Mouse (Mus musculus) forebrain, embryonic 13.5 days (tissue): ENCODE data around the gene Cisd3. TPM values are rescaled to one million over a fixed set of nuclear protein-coding genes. Genes with fewer than 3 reads are reported as not detected.
"Not testable (repeated sequence)": the region's sequence is repeated elsewhere in the genome, so short reads cannot be mapped to it uniquely, and the experiment has no call there.

ENCODE experiments used
- ATAC-seq: fragments of 200-750 bp; cut with Nextera tagmentation; 2 replicates; pipeline ENCODE4 v1.8.0; 2017
- H3K27ac ChIP-seq: fragments of 300-500 bp; sonication (generic); 2 replicates; pipeline ENCODE4 v1.5.1; 2015; ENCODE audit warnings: inconsistent platforms, mild to moderate bottlenecking, moderate library complexity
- H3K27me3 ChIP-seq: fragments of 300-500 bp; sonication (generic); 2 replicates; pipeline ENCODE4 v1.6.1; 2015; ENCODE audit warnings: mild to moderate bottlenecking, inconsistent platforms
- H3K36me3 ChIP-seq: fragments of 300-500 bp; sonication (generic); 2 replicates; pipeline ENCODE4 v1.6.1; 2015; ENCODE audit warnings: mild to moderate bottlenecking, inconsistent platforms; ENCODE audit not compliant: poor library complexity, severe bottlenecking
- H3K4me1 ChIP-seq: fragments of 300-500 bp; sonication (generic); 2 replicates; pipeline ENCODE4 v1.6.1; 2015; ENCODE audit warnings: inconsistent platforms
- H3K4me2 ChIP-seq: fragments of 300-500 bp; sonication (generic); 2 replicates; pipeline ENCODE4 v1.6.1; 2015; ENCODE audit warnings: inconsistent platforms, mild to moderate bottlenecking, moderate library complexity
- H3K4me3 ChIP-seq: fragments of 300-500 bp; sonication (generic); 2 replicates; pipeline ENCODE4 v1.5.1; 2015; ENCODE audit warnings: mild to moderate bottlenecking, inconsistent platforms
- H3K9ac ChIP-seq: fragments of 300-500 bp; sonication (generic); 2 replicates; pipeline ENCODE4 v1.6.1; 2015; ENCODE audit warnings: mild to moderate bottlenecking, inconsistent platforms
- H3K9me3 ChIP-seq: fragments of 300-500 bp; sonication (generic); replicated peaks from 2 replicates; pipeline ENCODE4 v1.6.1; 2016; ENCODE audit warnings: inconsistent platforms
- WGBS: fragments of 180-500 bp; shearing (Covaris S2); methylation state at CpG from one replicate; pipeline ENCODE4 v1.1.7; 2015; 5-methylcytosine and 5-hydroxymethylcytosine counted together
- polyA plus RNA-seq: library from polyadenylated mRNA; unstranded; fragments of >200 nt; fragmentation: Nextera tagmentation; extraction: Ambion mirVana; gene quantifications from 2 replicates; pipeline ENCODE4 v1.2.1, GENCODE M21; 2015

Gene Cisd3
- polyA plus RNA-seq, 1 experiment from 2014 or later = 17.3 TPM

DNA sequence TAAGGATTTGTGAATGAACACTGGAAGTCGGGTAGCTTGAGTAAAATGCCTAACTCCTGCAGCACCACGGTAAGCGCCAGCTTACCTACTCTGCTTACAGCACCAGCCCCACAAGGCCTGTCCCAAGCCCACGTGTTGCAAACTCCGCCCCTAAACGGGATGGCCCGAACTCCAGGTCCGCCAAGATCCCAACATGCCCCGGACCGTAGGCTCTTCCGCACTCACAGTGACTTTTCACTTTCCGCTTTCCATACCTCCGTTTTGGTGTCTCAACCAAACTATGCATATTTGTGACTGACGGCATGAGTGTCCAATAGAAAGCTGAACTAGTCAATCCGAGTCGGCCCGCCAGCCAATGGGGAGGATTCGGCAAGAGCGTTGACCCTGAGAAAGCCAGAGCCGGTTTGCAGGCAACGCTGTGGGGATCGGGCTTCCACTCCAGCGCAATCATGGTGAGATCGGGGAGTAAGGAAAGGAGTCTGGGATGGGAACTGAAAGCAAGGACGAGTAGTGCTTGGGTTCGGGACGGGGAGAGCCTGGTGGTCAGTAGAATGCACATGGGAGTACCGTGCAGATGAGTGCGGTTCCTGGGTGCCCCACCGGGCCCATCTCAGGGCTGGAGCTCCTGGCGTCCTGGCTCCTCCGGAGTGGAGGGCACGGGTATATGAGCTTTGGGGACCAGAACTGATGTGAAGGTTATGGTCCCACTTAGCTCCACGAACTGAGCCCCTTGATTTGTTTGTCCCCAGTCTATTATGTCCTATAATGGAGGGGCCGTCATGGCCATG, 17.6 kb downstream of the Cisd3 start, which contains the start of gene Psmb3:
Gene Psmb3, plus strand, starts transcription at position 361 of the 788 bp plus-strand sequence.
- H3K27ac ChIP-seq = peak within 1 kb of the TSS; percentile 86
- no peaks in the 10 kb centered on the region for H3K27me3 ChIP-seq
- peak within 1 kb of the TSS; percentile 91 for H3K4me2 ChIP-seq
- H3K36me3 ChIP-seq = peaks cover 29% of the 10 kb centered on the region
- H3K4me1 ChIP-seq = peaks cover 32% of the 10 kb centered on the region
- 0% methylated on average over 35 of the region's 35 CpGs for WGBS
- H3K4me3 ChIP-seq = peak within 1 kb of the TSS; percentile 92
- ATAC-seq = peak; percentile 87
- no peaks in the 10 kb centered on the region for H3K9me3 ChIP-seq
- H3K9ac ChIP-seq = peak within 1 kb of the TSS; percentile 86

DNA sequence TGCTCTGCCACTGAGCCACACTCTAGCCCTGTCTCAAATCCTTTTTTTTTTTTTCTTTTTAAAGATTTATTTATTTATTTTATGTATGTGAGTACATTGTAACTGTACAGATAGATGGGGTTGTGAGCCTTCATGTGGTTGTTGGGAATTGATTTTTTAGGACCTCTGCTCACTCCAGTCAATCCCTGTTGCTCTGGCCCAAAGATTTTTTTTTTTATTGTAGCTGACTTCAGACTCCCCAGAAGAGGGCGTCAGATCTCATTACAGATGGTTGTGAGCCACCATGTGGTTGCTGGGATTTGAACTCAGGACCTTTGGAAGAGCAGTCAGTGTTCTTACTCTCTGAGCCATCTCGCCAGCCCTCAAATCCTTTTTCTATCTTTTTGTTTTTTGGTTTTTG, 24.4 kb downstream of the Cisd3 start:
- H3K4me2 ChIP-seq, ATAC-seq, H3K4me1 ChIP-seq, H3K9ac ChIP-seq, H3K27ac ChIP-seq, H3K27me3 ChIP-seq, H3K9me3 ChIP-seq, H3K4me3 ChIP-seq: not testable (repeated sequence)
- WGBS = 81% methylated on average over 2 of the region's 2 CpGs
- peaks cover 82% of the 10 kb centered on the region for H3K36me3 ChIP-seq

GRCm38 (mm10) chr11:97711200-97711900, 25.7 kb downstream of the Cisd3 start:
- H3K4me2 ChIP-seq = no peak overlapping the region
- ATAC-seq = no peak
- no peak overlapping the region for H3K9ac ChIP-seq
- H3K27ac ChIP-seq = no peak overlapping the region
- WGBS = 86% methylated on average over 13 of the region's 13 CpGs
- peaks cover 85% of the 10 kb centered on the region for H3K36me3 ChIP-seq
- no peaks in the 10 kb centered on the region for H3K9me3 ChIP-seq
- H3K27me3 ChIP-seq = no peaks in the 10 kb centered on the region
- no peaks in the 10 kb centered on the region for H3K4me1 ChIP-seq
- no peak overlapping the region for H3K4me3 ChIP-seq

DNA sequence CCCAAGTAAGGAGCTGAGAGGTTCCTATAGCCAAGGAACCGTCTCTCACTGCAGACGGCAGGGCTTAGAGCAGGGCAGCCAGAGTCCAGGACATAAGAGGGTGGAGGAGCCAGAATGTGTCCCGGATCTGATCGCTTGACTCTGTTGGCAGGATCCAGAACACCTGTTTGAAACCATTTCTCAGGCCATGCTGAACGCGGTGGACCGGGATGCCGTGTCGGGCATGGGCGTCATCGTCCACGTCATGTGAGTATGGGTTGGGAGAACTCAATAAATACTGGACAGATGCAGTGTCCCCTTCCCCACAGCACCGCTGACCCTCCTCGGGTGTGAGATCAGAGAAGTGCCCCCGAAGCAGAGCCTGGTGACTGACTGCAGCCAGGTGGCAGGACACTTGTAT, 26.7 kb downstream of the Cisd3 start:
- no peak for ATAC-seq
- 93% methylated on average over 15 of the region's 15 CpGs for WGBS
- Histone ChIP-seq H3K4me1 (no peaks in the 10 kb centered on the region), H3K27ac (no peak overlapping the region), H3K9ac (no peak overlapping the region), H3K4me2 (no peak overlapping the region), H3K9me3 (no peaks in the 10 kb centered on the region), H3K27me3 (no peaks in the 10 kb centered on the region), H3K36me3 (peaks cover 84% of the 10 kb centered on the region), H3K4me3 (no peak overlapping the region)

DNA sequence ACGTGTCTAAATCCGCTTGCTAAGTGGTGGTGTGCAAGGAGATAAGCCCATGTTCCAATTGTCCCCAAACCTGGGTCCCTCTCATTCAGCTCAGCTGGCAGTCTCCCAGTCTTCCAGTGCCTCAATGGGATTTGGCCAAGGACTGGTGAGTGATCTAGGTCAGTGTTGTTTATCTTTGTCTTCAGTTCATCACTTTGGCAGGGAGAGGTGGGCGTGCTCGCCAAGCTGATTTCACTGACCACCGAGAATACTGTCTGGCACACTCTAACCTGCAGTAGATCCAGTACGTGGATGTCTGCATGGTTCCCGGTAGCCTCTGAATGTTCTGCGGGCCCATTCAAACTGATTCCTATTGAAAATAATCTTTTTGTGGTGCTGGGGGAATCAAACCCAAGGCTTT, 28.3 kb downstream of the Cisd3 start:
- WGBS = 91% methylated on average over 8 of the region's 8 CpGs
- no peaks in the 10 kb centered on the region for H3K9me3 ChIP-seq
- no peak overlapping the region for H3K4me2 ChIP-seq
- H3K27ac ChIP-seq = no peak overlapping the region
- no peak for ATAC-seq
- H3K36me3 ChIP-seq = peaks cover 84% of the 10 kb centered on the region
- H3K4me1 ChIP-seq = no peaks in the 10 kb centered on the region
- no peak overlapping the region for H3K4me3 ChIP-seq
- H3K9ac ChIP-seq = no peak overlapping the region
- no peaks in the 10 kb centered on the region for H3K27me3 ChIP-seq

DNA sequence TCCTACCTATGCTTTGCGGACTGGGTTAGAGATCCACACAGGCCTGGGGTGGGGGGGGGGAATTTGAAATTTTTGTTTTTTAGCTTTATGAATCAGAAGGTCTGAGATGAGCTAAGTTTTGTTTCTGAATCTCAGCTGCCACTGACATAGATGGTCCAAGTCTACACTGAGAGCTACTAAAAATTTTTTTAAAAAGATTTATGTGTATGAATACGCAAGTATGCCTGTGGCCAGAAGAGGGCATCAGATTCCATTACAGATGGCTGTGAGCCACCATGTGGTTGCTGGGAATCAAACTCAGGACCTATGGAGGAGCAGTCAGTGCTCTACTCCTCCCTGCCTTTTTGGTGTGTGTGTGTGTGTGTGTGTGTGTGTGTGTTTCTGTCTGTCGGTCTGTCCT, 28.7 kb downstream of the Cisd3 start:
- WGBS = 97% methylated on average over 3 of the region's 3 CpGs
- Histone ChIP-seq H3K27ac (no peak overlapping the region), H3K9me3 (no peaks in the 10 kb centered on the region), H3K36me3 (peaks cover 84% of the 10 kb centered on the region), H3K27me3 (no peaks in the 10 kb centered on the region), H3K4me1 (no peaks in the 10 kb centered on the region), H3K4me2 (no peak overlapping the region), H3K4me3 (no peak overlapping the region), H3K9ac (no peak overlapping the region)
- no peak for ATAC-seq

- Histone ChIP-seq H3K4me3 (no peak overlapping the region), H3K4me1 (no peaks in the 10 kb centered on the region), H3K27me3 (no peaks in the 10 kb centered on the region), H3K4me2 (no peak overlapping the region), H3K27ac (no peak overlapping the region), H3K9ac (no peak overlapping the region), H3K36me3 (peaks cover 90% of the 10 kb centered on the region), H3K9me3 (no peaks in the 10 kb centered on the region)
- no peak for ATAC-seq
- 90% methylated on average over 14 of the region's 14 CpGs for WGBS
These were observed 29.4 kb downstream of the Cisd3 start for GRCm38 (mm10) chr11:97714784-97715760.

GRCm38 (mm10) chr11:97716021-97716420, 30.4 kb downstream of the Cisd3 start:
- Histone ChIP-seq H3K9me3 (no peaks in the 10 kb centered on the region), H3K4me1 (no peaks in the 10 kb centered on the region), H3K4me3 (no peak overlapping the region), H3K27me3 (no peaks in the 10 kb centered on the region), H3K36me3 (peaks cover 96% of the 10 kb centered on the region), H3K9ac (no peak overlapping the region), H3K27ac (no peak overlapping the region), H3K4me2 (no peak overlapping the region)
- no peak for ATAC-seq
- WGBS = 92% methylated on average over 8 of the region's 8 CpGs

- Histone ChIP-seq H3K4me3 (no peak overlapping the region), H3K36me3 (peaks cover 96% of the 10 kb centered on the region), H3K27ac (no peak overlapping the region), H3K4me1 (no peaks in the 10 kb centered on the region), H3K27me3 (no peaks in the 10 kb centered on the region), H3K4me2 (no peak overlapping the region), H3K9ac (no peak overlapping the region), H3K9me3 (0 out of 2 replicates have a peak, but pooled peaks cover 7% of the 10 kb centered on the region)
- 89% methylated on average over 26 of the region's 26 CpGs for WGBS
- no peak for ATAC-seq
These were observed 32.0 kb downstream of the Cisd3 start for GRCm38 (mm10) chr11:97717369-97718280.

DNA sequence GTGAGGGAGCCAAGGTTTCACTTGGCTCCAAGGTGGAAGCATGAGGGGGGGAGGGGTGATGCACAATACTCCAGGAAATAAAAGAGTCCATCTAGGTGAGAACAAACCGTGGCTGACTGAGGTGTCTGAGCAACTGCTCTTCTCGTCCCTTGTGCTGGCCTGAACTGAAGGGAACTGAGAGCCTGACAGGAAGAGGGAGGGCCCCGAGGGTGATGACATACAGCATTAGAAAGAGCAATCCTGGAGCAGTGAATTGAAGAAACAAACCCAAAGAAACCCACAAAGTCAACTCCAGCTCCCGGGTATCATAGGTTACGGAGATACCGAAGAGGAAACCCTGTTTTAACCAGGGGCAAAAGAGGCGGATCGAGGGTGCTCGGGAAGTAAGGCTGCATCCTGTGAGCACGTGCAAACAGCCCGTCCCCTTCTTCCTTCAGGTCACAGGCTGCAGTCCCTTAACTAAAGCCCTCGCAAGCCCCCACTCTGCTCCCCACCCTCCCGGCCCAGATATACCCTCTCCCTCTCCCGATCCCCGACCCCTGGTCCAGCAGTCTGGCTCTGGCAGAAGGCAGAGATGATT, 32.7 kb downstream of the Cisd3 start:
- no peaks in the 10 kb centered on the region for H3K27me3 ChIP-seq
- no peak for ATAC-seq
- peaks cover 96% of the 10 kb centered on the region for H3K36me3 ChIP-seq
- H3K4me2 ChIP-seq = no peak overlapping the region
- H3K4me1 ChIP-seq = no peaks in the 10 kb centered on the region
- H3K4me3 ChIP-seq = no peak overlapping the region
- 90% methylated on average over 15 of the region's 15 CpGs for WGBS
- H3K9me3 ChIP-seq = 0 out of 2 replicates have a peak, but pooled peaks cover 7% of the 10 kb centered on the region
- H3K9ac ChIP-seq = no peak overlapping the region
- no peak overlapping the region for H3K27ac ChIP-seq

- Histone ChIP-seq H3K27me3 (no peaks in the 10 kb centered on the region), H3K9me3 (0 out of 2 replicates have a peak, but pooled peaks cover 7% of the 10 kb centered on the region), H3K4me3 (no peak overlapping the region), H3K27ac (no peak overlapping the region), H3K9ac (no peak overlapping the region), H3K36me3 (peaks cover 96% of the 10 kb centered on the region), H3K4me1 (no peaks in the 10 kb centered on the region), H3K4me2 (no peak overlapping the region)
- 94% methylated on average over 4 of the region's 4 CpGs for WGBS
- no peak for ATAC-seq
These were observed 33.4 kb downstream of the Cisd3 start for GRCm38 (mm10) chr11:97719041-97719440.
